Mouse (Mus musculus): Measurements from ENCODE around the gene Mrpl44. TPM values are rescaled to one million over a fixed set of nuclear protein-coding genes. Genes with fewer than 3 reads are reported as not detected.

The Mrpl44 gene
- polyA plus RNA-seq, 1 experiment from 2014 or later = 54.8 TPM

DNA sequence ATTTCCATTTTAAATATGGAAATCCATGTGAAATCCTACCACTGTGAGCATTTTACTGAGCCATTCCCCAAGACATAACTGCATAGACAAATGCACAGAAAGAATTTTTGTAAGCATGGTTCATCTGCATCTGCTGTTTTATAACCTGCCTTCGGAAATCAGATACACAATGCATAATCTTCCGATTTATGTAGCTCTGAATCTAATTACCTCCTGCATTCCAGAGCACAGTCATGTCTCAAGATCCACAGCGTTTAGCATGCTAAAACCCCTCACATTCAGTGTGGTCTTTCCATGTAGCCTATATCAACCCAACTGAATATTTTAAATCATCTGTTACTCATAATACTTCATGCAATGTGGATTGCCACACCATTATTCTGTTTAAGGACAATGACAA, 33.6 kb downstream of the Mrpl44 start:
- H3K4me3 ChIP-seq (ENCODE audit: low read depth, low read length) = no peak overlapping the region
- no peaks in the 10 kb centered on the region for H3K27me3 ChIP-seq (ENCODE audit: control insufficient read depth, insufficient read depth, low read length)
- no peaks in the 10 kb centered on the region for H3K36me3 ChIP-seq (ENCODE audit: control insufficient read depth, insufficient read depth, low read length)
- H3K9ac ChIP-seq (ENCODE audit: low read length) = no peak overlapping the region
- no peaks in the 10 kb centered on the region for H3K4me1 ChIP-seq (ENCODE audit: control insufficient read depth, insufficient read depth, low read length)
- no peak overlapping the region for H3K4me2 ChIP-seq (ENCODE audit: low read depth)
- WGBS = 84% methylated on average over 3 of the region's 3 CpGs
- no peak for ATAC-seq (ENCODE audit: insufficient read depth, low FRiP score, low TSS enrichment)
- DNase-seq (ENCODE audit: low spot score) = no peak
- no peaks in the 10 kb centered on the region for H3K9me3 ChIP-seq (ENCODE audit: control insufficient read depth, low read length)
- H3K27ac ChIP-seq (ENCODE audit: low read depth, low read length) = no peak overlapping the region

DNA sequence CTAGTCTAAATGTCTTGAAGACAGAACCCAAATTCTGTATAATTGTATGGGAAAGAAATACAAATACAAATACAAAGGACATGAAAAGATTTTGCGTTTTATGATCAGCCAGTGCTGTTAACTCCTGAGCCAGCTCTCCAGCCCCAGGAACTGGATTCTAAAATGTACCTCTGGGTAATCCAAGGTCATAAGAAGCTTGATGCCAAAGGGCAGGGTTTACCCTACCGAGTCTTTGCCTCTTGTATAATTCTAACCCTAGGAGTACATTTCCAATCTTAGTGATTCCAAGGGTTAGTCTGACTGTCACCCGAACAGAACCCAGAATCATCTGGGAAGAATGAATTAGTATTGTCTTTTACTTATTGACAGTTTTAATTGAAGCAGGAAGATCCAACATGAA, 39.6 kb downstream of the Mrpl44 start:
- H3K4me2 ChIP-seq (ENCODE audit: low read depth) = no peak overlapping the region
- H3K9ac ChIP-seq (ENCODE audit: low read length) = no peak overlapping the region
- no peaks in the 10 kb centered on the region for H3K9me3 ChIP-seq (ENCODE audit: control insufficient read depth, low read length)
- DNase-seq (ENCODE audit: low spot score) = no peak
- no peak overlapping the region for H3K27ac ChIP-seq (ENCODE audit: low read depth, low read length)
- 91% methylated on average over 3 of the region's 3 CpGs for WGBS
- H3K4me3 ChIP-seq (ENCODE audit: low read depth, low read length) = no peak overlapping the region
- H3K36me3 ChIP-seq (ENCODE audit: control insufficient read depth, insufficient read depth, low read length) = peaks cover 2% of the 10 kb centered on the region; the same call in 1 of the 2 replicates
- ATAC-seq (ENCODE audit: insufficient read depth, low FRiP score, low TSS enrichment) = no peak
- H3K27me3 ChIP-seq (ENCODE audit: control insufficient read depth, insufficient read depth, low read length) = no peaks in the 10 kb centered on the region
- no peaks in the 10 kb centered on the region for H3K4me1 ChIP-seq (ENCODE audit: control insufficient read depth, insufficient read depth, low read length)

DNA sequence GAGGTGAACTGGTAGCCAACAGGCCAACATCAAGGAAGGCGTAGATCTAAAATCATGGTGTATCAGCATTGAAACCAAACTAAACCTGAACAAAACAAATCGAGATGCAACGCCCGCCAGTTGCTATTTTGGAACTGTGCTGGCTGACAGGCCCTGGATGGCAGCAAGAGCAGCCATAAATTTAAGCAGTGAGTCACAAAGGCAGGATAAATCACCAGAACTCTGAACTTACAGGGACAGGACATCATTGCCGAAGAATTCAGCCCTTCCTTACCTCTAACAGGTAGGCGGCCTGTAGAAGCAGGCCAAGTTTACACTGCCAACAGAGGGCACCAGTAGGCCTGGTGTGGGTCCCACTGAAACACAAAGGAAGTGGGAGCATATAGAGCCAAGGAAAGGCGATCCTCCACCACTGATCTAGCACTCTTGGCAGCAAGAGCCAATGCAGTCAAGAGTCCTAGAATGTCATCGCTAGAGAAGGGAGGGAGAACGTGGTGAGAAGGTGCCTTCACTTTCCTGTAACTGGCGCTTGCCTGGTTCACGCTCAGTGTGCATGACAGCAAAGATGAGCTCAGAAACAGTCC, 43.6 kb downstream of the Mrpl44 start:
- no peak overlapping the region for H3K4me3 ChIP-seq (ENCODE audit: low read depth, low read length)
- ATAC-seq (ENCODE audit: insufficient read depth, low FRiP score, low TSS enrichment) (no peak), DNase-seq (ENCODE audit: low spot score) (no peak)
- no peaks in the 10 kb centered on the region for H3K4me1 ChIP-seq (ENCODE audit: control insufficient read depth, insufficient read depth, low read length)
- H3K27ac ChIP-seq (ENCODE audit: low read depth, low read length) = no peak overlapping the region
- H3K4me2 ChIP-seq (ENCODE audit: low read depth) = no peak overlapping the region
- H3K27me3 ChIP-seq (ENCODE audit: control insufficient read depth, insufficient read depth, low read length) = no peaks in the 10 kb centered on the region
- no peak overlapping the region for H3K9ac ChIP-seq (ENCODE audit: low read length)
- H3K36me3 ChIP-seq (ENCODE audit: control insufficient read depth, insufficient read depth, low read length) = peaks cover 2% of the 10 kb centered on the region; the same call in 1 of the 2 replicates
- no peaks in the 10 kb centered on the region for H3K9me3 ChIP-seq (ENCODE audit: control insufficient read depth, low read length)
- WGBS = 90% methylated on average over 11 of the region's 11 CpGs

DNA sequence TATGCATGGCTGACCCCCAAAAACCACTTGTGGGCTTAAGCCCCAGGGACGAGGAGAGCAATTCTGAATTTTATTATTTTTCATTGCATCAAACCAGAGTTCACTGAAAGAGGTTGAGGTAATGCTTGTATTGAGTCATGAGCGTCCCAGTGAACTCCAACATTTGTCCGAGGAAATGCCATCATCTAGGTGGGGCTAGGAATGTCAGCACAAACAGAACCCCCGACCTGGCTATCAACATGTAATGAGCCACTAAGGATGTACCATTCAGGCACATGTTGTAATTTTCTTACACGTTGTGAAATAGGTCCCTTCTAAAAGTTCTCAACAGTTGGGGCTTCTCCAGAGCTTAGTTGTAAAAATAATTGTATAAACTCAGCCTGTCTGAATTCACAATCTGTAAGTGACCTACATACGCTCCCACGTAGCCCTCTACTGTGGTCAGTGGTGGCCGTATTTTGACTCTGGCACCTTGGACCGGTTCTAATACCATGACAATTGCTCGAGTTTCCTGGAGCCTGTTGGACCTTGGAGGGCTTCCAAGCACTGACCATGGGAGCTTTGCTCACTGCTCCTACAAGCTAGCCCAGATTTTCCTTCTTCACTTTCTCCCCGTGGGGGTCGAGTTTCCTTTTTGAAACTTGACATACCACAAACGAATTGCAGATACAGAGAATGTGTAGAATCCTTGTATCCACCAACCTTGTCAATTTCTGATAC, 47.1 kb downstream of the Mrpl44 start:
- Histone ChIP-seq H3K4me2 (ENCODE audit: low read depth) (no peak overlapping the region), H3K4me1 (ENCODE audit: control insufficient read depth, insufficient read depth, low read length) (no peaks in the 10 kb centered on the region), H3K9me3 (ENCODE audit: control insufficient read depth, low read length) (no peaks in the 10 kb centered on the region), H3K9ac (ENCODE audit: low read length) (no peak overlapping the region), H3K4me3 (ENCODE audit: low read depth, low read length) (no peak overlapping the region), H3K27ac (ENCODE audit: low read depth, low read length) (no peak overlapping the region), H3K27me3 (ENCODE audit: control insufficient read depth, insufficient read depth, low read length) (no peaks in the 10 kb centered on the region), H3K36me3 (ENCODE audit: control insufficient read depth, insufficient read depth, low read length) (peaks cover 2% of the 10 kb centered on the region; the same call in 1 of the 2 replicates)
- ATAC-seq (ENCODE audit: insufficient read depth, low FRiP score, low TSS enrichment) (no peak), DNase-seq (ENCODE audit: low spot score) (no peak)
- 86% methylated on average over 13 of the region's 13 CpGs for WGBS

DNA sequence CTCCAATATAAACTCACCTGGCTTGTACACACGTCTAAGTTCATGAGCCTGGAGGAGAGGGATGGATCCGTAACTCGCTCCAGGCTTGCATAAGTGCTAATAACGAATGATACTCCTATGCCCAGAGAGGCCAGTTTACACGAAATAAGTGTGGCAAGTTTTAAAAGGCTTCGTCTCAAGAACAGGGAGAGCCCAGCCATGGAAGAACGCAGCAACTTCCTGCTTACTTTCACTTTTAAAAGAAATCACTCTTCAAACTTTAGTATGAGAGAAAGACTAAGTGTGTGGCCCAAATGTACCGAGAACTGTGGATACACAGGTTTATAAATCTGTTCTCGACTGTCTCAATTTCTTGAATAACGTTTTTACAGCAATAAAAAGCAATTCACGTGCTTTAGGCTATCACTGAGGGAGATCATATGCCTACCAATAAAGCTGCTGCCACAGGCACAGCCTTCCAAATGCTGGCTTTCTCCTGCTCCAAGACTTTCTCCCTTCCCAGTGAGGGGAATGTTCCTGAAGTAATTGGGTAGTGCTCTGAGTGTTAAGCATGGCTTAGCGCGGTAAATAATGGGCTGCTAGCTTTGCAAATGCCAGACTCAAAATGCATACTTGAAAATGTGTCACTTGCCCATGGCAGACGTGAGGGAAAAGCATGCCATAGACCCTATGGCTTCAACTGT, 48.3 kb downstream of the Mrpl44 start:
- Histone ChIP-seq H3K9me3 (ENCODE audit: control insufficient read depth, low read length) (no peaks in the 10 kb centered on the region), H3K4me2 (ENCODE audit: low read depth) (no peak overlapping the region), H3K27me3 (ENCODE audit: control insufficient read depth, insufficient read depth, low read length) (no peaks in the 10 kb centered on the region), H3K36me3 (ENCODE audit: control insufficient read depth, insufficient read depth, low read length) (peaks cover 2% of the 10 kb centered on the region; the same call in 1 of the 2 replicates), H3K9ac (ENCODE audit: low read length) (no peak overlapping the region), H3K4me3 (ENCODE audit: low read depth, low read length) (no peak overlapping the region), H3K27ac (ENCODE audit: low read depth, low read length) (no peak overlapping the region), H3K4me1 (ENCODE audit: control insufficient read depth, insufficient read depth, low read length) (no peaks in the 10 kb centered on the region)
- ATAC-seq (ENCODE audit: insufficient read depth, low FRiP score, low TSS enrichment) (no peak), DNase-seq (ENCODE audit: low spot score) (no peak)
- WGBS = 73% methylated on average over 14 of the region's 14 CpGs

Other genes with a start within 250 kb of the Mrpl44 start
- gene Ap1s3, start 104.0 kb upstream of the Mrpl44 start, polyA plus RNA-seq (2014; fragmentation: Nextera tagmentation; extraction: Ambion mirVana) = 0.16 TPM in 1 of 2 replicates, not detected in the other
- 54.7 and 55.1 TPM in 2 replicates for gene Wdfy1, start 125 bp downstream of the Mrpl44 start, polyA plus RNA-seq (2014; fragmentation: Nextera tagmentation; extraction: Ambion mirVana)
- 116 and 122 TPM in 2 replicates for gene Serpine2, start 85.2 kb downstream of the Mrpl44 start, polyA plus RNA-seq (2014; fragmentation: Nextera tagmentation; extraction: Ambion mirVana)